Mouse (Mus musculus): ENCODE data around the gene Rbm4.
A peak's percentile ranks its signal among the peaks of the same experiment; 100 is the strongest.
"Not testable (repeated sequence)": the region's sequence is repeated elsewhere in the genome, so short reads cannot be mapped to it uniquely, and the experiment has no call there.

The Rbm4 gene

GRCm38 (mm10) chr19:4797846-4798245 is 4.1 kb upstream of the Rbm4 start:
- no peak for DNase-seq (ENCODE audit: low read depth, low spot score)

GRCm38 (mm10) chr19:4795929-4796328 is 2.2 kb upstream of the Rbm4 start:
- DNase-seq (ENCODE audit: low read depth, low spot score) = no peak

GRCm38 (mm10) chr19:4793281-4793830 is 345 bp downstream of the Rbm4 start:
- peak; percentile 77 for DNase-seq (ENCODE audit: low read depth, low spot score)

GRCm38 (mm10) chr19:4786313-4786712 is 7.4 kb downstream of the Rbm4 start:
- no peak for DNase-seq (ENCODE audit: low read depth, low spot score)

GRCm38 (mm10) chr19:4785206-4785605 is 8.5 kb downstream of the Rbm4 start:
- DNase-seq (ENCODE audit: low read depth, low spot score) = no peak

GRCm38 (mm10) chr19:4782891-4783290 is 10.8 kb downstream of the Rbm4 start:
- no peak for DNase-seq (ENCODE audit: low read depth, low spot score)

GRCm38 (mm10) chr19:4772785-4773184 is 20.9 kb downstream of the Rbm4 start:
- no peak for DNase-seq (ENCODE audit: low read depth, low spot score)

GRCm38 (mm10) chr19:4767507-4768148 is 26.1 kb downstream of the Rbm4 start:
- DNase-seq (ENCODE audit: low read depth, low spot score) = no peak

- peak; percentile 50 for DNase-seq (ENCODE audit: low read depth, low spot score)
These were observed 30.8 kb downstream of the Rbm4 start for GRCm38 (mm10) chr19:4762876-4763275.

- DNase-seq (ENCODE audit: low read depth, low spot score) = not testable (repeated sequence)
These were observed 33.2 kb downstream of the Rbm4 start for GRCm38 (mm10) chr19:4760544-4760943.

GRCm38 (mm10) chr19:4756921-4757320 is 36.8 kb downstream of the Rbm4 start:
- no peak for DNase-seq (ENCODE audit: low read depth, low spot score)

GRCm38 (mm10) chr19:4756193-4756911 is 37.3 kb downstream of the Rbm4 start, which contains the start of gene Rbm4b:
Gene Rbm4b, plus strand, starts transcription at chr19:4756497.
- DNase-seq (ENCODE audit: low read depth, low spot score) = peak; percentile 92

- peak; percentile 97 for DNase-seq (ENCODE audit: low read depth, low spot score)
These were observed 38.0 kb downstream of the Rbm4 start for GRCm38 (mm10) chr19:4755565-4756192.

GRCm38 (mm10) chr19:4749975-4750374 is 43.7 kb downstream of the Rbm4 start:
- no peak for DNase-seq (ENCODE audit: low read depth, low spot score)

GRCm38 (mm10) chr19:4748493-4748892 is 45.2 kb downstream of the Rbm4 start:
- DNase-seq (ENCODE audit: low read depth, low spot score) = no peak

GRCm38 (mm10) chr19:4747631-4748312 is 45.9 kb downstream of the Rbm4 start:
- DNase-seq (ENCODE audit: low read depth, low spot score) = no peak

- DNase-seq (ENCODE audit: low read depth, low spot score) = no peak
These were observed 47.1 kb downstream of the Rbm4 start for GRCm38 (mm10) chr19:4746611-4747010.

GRCm38 (mm10) chr19:4745681-4746080 is 48.0 kb downstream of the Rbm4 start:
- no peak for DNase-seq (ENCODE audit: low read depth, low spot score)

- peak; percentile 53 for DNase-seq (ENCODE audit: low read depth, low spot score)
These were observed 48.6 kb downstream of the Rbm4 start for GRCm38 (mm10) chr19:4745057-4745456.

- DNase-seq (ENCODE audit: low read depth, low spot score) = no peak
These were observed 49.7 kb downstream of the Rbm4 start for GRCm38 (mm10) chr19:4744026-4744425.

- peak; percentile 71 for DNase-seq (ENCODE audit: low read depth, low spot score)
These were observed 50.2 kb downstream of the Rbm4 start for GRCm38 (mm10) chr19:4743524-4743923.

GRCm38 (mm10) chr19:4742229-4742628 is 51.5 kb downstream of the Rbm4 start:
- DNase-seq (ENCODE audit: low read depth, low spot score) = no peak
